Mouse (Mus musculus): Measurements from ENCODE around the gene Zfyve1. TPM values are rescaled to one million over a fixed set of nuclear protein-coding genes. Genes with fewer than 3 reads are reported as not detected.

Gene Zfyve1
- polyA plus RNA-seq, 1 experiment from 2014 or later, result 7.6 TPM

- Histone ChIP-seq H3K27ac (replicated peaks) (no peak overlapping the region), H3K27me3 (ENCODE audit: control insufficient read depth, insufficient read depth, low read length) (no peaks in the 10 kb centered on the region), H3K4me1 (replicated peaks; ENCODE audit: control insufficient read depth, insufficient read depth) (no peaks in the 10 kb centered on the region), H3K9ac (ENCODE audit: low read length) (no peak overlapping the region), H3K36me3 (ENCODE audit: control insufficient read depth, insufficient read depth, low read length) (no peaks in the 10 kb centered on the region), H3K4me3 (ENCODE audit: low read depth, low read length) (no peak overlapping the region), H3K4me2 (replicated peaks; ENCODE audit: low read depth) (no peak overlapping the region), H3K9me3 (ENCODE audit: control insufficient read depth, low read length) (no peaks in the 10 kb centered on the region)
- 68% methylated on average over 3 of the region's 3 CpGs for WGBS
- ATAC-seq (ENCODE audit: low FRiP score, low TSS enrichment) (no peak), DNase-seq (ENCODE audit: low spot score) (no peak)
- TF ChIP-seq CTCF (IDR thresholded peaks at IDR 0.05; ENCODE audit: low read depth), result no peak
- no peak for TF ChIP-seq EP300 (optimal IDR thresholded peaks at IDR 0.05)
Observed at GRCm38 (mm10) chr12:83517580-83517979, 79.4 kb downstream of the Zfyve1 start.

- H3K27me3 ChIP-seq (ENCODE audit: control insufficient read depth, insufficient read depth, low read length), result no peaks in the 10 kb centered on the region
- H3K27ac ChIP-seq (replicated peaks), result no peak overlapping the region
- 55% methylated on average over 4 of the region's 4 CpGs for WGBS
- TF ChIP-seq EP300 (optimal IDR thresholded peaks at IDR 0.05) (no peak), CTCF (IDR thresholded peaks at IDR 0.05; ENCODE audit: low read depth) (no peak)
- no peaks in the 10 kb centered on the region for H3K36me3 ChIP-seq (ENCODE audit: control insufficient read depth, insufficient read depth, low read length)
- DNase-seq (ENCODE audit: low spot score) (no peak), ATAC-seq (ENCODE audit: low FRiP score, low TSS enrichment) (no peak)
- H3K4me1 ChIP-seq (replicated peaks; ENCODE audit: control insufficient read depth, insufficient read depth), result no peaks in the 10 kb centered on the region
- no peak overlapping the region for H3K9ac ChIP-seq (ENCODE audit: low read length)
- H3K4me3 ChIP-seq (ENCODE audit: low read depth, low read length), result no peak overlapping the region
- no peaks in the 10 kb centered on the region for H3K9me3 ChIP-seq (ENCODE audit: control insufficient read depth, low read length)
- no peak overlapping the region for H3K4me2 ChIP-seq (replicated peaks; ENCODE audit: low read depth)
Observed at GRCm38 (mm10) chr12:83514216-83514615, 82.8 kb downstream of the Zfyve1 start.

DNA sequence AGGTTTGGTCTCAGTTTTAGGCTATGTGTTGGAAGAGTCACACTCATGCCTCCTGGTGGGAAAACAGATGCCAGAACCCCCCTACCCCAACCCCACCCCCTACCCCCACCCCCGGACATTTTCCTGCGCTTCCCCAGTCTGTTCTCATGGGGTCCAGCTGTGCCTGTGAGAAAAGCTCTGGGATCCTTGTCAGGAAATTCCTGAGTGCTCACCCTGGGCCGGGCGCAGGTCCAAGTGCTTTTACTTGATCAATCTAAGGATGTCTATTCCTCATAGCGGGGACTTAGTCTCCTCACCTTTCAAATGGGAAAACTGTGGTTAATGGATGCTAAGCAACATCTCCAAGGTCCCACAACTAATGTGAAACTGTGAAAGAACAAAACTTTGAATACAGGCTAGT, 83.8 kb downstream of the Zfyve1 start:
- DNase-seq (ENCODE audit: low spot score), result no peak
- WGBS, result 24% methylated on average over 5 of the region's 5 CpGs

DNA sequence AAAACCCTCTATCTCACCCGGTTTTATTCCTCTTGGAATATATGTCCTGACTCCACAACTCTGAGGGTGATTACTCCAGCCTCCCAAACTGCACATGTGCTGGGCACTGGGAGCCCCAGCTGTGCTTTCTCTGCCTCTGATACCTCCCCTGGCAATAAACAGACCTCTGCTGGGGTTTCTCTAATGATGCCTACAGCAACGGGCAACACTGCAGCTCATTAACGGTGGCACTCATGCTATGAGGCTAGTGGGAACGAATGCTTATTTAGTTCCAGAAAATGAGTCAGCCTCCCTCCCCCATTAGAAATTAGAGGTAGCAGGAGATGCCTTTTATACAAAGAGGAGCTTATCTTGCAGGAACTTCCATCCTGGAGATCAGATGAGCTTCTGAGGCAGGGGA, 84.2 kb downstream of the Zfyve1 start:
- no peak overlapping the region for H3K4me2 ChIP-seq (replicated peaks; ENCODE audit: low read depth)
- H3K4me1 ChIP-seq (replicated peaks; ENCODE audit: control insufficient read depth, insufficient read depth), result no peaks in the 10 kb centered on the region
- DNase-seq (ENCODE audit: low spot score), result no peak
- H3K9me3 ChIP-seq (ENCODE audit: control insufficient read depth, low read length), result no peaks in the 10 kb centered on the region
- 19% methylated on average over 4 of the region's 4 CpGs for WGBS
- no peak for TF ChIP-seq CTCF (IDR thresholded peaks at IDR 0.05; ENCODE audit: low read depth)
- no peak overlapping the region for H3K4me3 ChIP-seq (ENCODE audit: low read depth, low read length)
- no peak overlapping the region for H3K27ac ChIP-seq (replicated peaks)
- H3K9ac ChIP-seq (ENCODE audit: low read length), result no peak overlapping the region
- no peaks in the 10 kb centered on the region for H3K36me3 ChIP-seq (ENCODE audit: control insufficient read depth, insufficient read depth, low read length)
- H3K27me3 ChIP-seq (ENCODE audit: control insufficient read depth, insufficient read depth, low read length), result no peaks in the 10 kb centered on the region
- ATAC-seq (ENCODE audit: low FRiP score, low TSS enrichment), result no peak

More for the DNA sequence above, 83.8 kb downstream of the Zfyve1 start:
- Histone ChIP-seq H3K9ac (ENCODE audit: low read length) (no peak overlapping the region), H3K4me3 (ENCODE audit: low read depth, low read length) (no peak overlapping the region), H3K27ac (replicated peaks) (no peak overlapping the region), H3K9me3 (ENCODE audit: control insufficient read depth, low read length) (no peaks in the 10 kb centered on the region), H3K4me1 (replicated peaks; ENCODE audit: control insufficient read depth, insufficient read depth) (no peaks in the 10 kb centered on the region), H3K36me3 (ENCODE audit: control insufficient read depth, insufficient read depth, low read length) (no peaks in the 10 kb centered on the region), H3K27me3 (ENCODE audit: control insufficient read depth, insufficient read depth, low read length) (no peaks in the 10 kb centered on the region), H3K4me2 (replicated peaks; ENCODE audit: low read depth) (no peak overlapping the region)
- no peak for ATAC-seq (ENCODE audit: low FRiP score, low TSS enrichment)
- TF ChIP-seq CTCF (IDR thresholded peaks at IDR 0.05; ENCODE audit: low read depth) (no peak), EP300 (optimal IDR thresholded peaks at IDR 0.05) (no peak)

- WGBS, result 78% methylated on average over 5 of the region's 5 CpGs
Observed at GRCm38 (mm10) chr12:83510586-83510985, 86.4 kb downstream of the Zfyve1 start.

GRCm38 (mm10) chr12:83506543-83506942, 90.5 kb downstream of the Zfyve1 start:
- no peak for TF ChIP-seq CTCF (IDR thresholded peaks at IDR 0.05; ENCODE audit: low read depth)
- TF ChIP-seq EP300 (optimal IDR thresholded peaks at IDR 0.05), result no peak
- WGBS, result 74% methylated on average over 10 of the region's 10 CpGs

More at GRCm38 (mm10) chr12:83510586-83510985, 86.4 kb downstream of the Zfyve1 start:
- Histone ChIP-seq H3K4me3 (ENCODE audit: low read depth, low read length) (no peak overlapping the region), H3K4me2 (replicated peaks; ENCODE audit: low read depth) (no peak overlapping the region), H3K9ac (ENCODE audit: low read length) (no peak overlapping the region), H3K27ac (replicated peaks) (no peak overlapping the region), H3K36me3 (ENCODE audit: control insufficient read depth, insufficient read depth, low read length) (no peaks in the 10 kb centered on the region), H3K9me3 (ENCODE audit: control insufficient read depth, low read length) (no peaks in the 10 kb centered on the region), H3K27me3 (ENCODE audit: control insufficient read depth, insufficient read depth, low read length) (no peaks in the 10 kb centered on the region), H3K4me1 (replicated peaks; ENCODE audit: control insufficient read depth, insufficient read depth) (no peaks in the 10 kb centered on the region)
- no peak for TF ChIP-seq EP300 (optimal IDR thresholded peaks at IDR 0.05)
- TF ChIP-seq CTCF (IDR thresholded peaks at IDR 0.05; ENCODE audit: low read depth), result no peak
- ATAC-seq (ENCODE audit: low FRiP score, low TSS enrichment) (no peak), DNase-seq (ENCODE audit: low spot score) (no peak)

More at GRCm38 (mm10) chr12:83506543-83506942, 90.5 kb downstream of the Zfyve1 start:
- Histone ChIP-seq H3K4me1 (replicated peaks; ENCODE audit: control insufficient read depth, insufficient read depth) (no peaks in the 10 kb centered on the region), H3K9me3 (ENCODE audit: control insufficient read depth, low read length) (no peaks in the 10 kb centered on the region), H3K9ac (ENCODE audit: low read length) (no peak overlapping the region), H3K4me2 (replicated peaks; ENCODE audit: low read depth) (no peak overlapping the region), H3K27me3 (ENCODE audit: control insufficient read depth, insufficient read depth, low read length) (no peaks in the 10 kb centered on the region), H3K27ac (replicated peaks) (no peak overlapping the region), H3K36me3 (ENCODE audit: control insufficient read depth, insufficient read depth, low read length) (no peaks in the 10 kb centered on the region), H3K4me3 (ENCODE audit: low read depth, low read length) (no peak overlapping the region)
- ATAC-seq (ENCODE audit: low FRiP score, low TSS enrichment) (no peak), DNase-seq (ENCODE audit: low spot score) (no peak)

Measured in stomach, postnatal 0 days (tissue).